Mouse (Mus musculus): ENCODE results near the gene Glipr2. TPM values are rescaled to one million over a fixed set of nuclear protein-coding genes. Genes with fewer than 3 reads are reported as not detected.

Glipr2 gene
- polyA plus RNA-seq, 1 experiment from 2014 or later = 44.3 TPM

DNA sequence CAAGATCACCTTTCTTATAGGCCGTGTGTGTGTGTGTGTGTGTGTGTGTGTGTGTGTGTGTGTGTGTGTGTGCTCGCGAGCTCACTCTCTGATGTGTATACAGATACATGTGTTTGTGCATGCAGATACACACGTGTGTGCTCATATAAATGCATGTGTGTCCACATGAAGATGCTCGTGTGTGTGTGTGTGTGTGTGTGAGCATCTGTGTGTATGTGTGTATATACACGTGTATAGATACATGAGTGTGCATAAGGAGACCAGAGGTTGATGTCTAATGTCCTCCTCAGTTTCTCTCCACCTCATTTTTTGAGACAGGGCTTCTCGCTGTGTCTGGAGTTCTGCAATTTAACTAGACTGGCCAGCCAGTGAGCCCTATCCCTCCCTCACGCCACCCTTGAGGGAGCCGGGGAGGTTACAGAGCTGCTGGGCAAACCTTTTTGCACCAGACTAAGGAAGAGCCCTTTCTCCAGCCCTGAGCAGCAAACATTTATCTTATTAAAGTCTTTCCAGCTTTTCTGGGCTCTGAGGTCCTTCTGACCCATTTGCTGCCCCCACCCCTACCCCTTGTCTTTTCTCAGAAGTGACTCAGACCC is 14.4 kb downstream of the Glipr2 start:
- WGBS = 59% methylated on average over 9 of the region's 9 CpGs
- no peaks in the 10 kb centered on the region for H3K9me3 ChIP-seq (replicated peaks)
- H3K4me3 ChIP-seq = no peak overlapping the region
- H3K9ac ChIP-seq = 0 out of 2 replicates have a peak overlapping the region, but pooled peaks have one; percentile 26
- no peak for ATAC-seq (replicated peaks; ENCODE audit: insufficient number of reproducible peaks, insufficient read depth, low FRiP score, low read depth)
- H3K27me3 ChIP-seq = no peaks in the 10 kb centered on the region
- H3K27ac ChIP-seq = peak overlapping the region; percentile 84
- H3K4me1 ChIP-seq (replicated peaks) = peaks cover 39% of the 10 kb centered on the region
- no peaks in the 10 kb centered on the region for H3K36me3 ChIP-seq
- H3K4me2 ChIP-seq = peak overlapping the region; percentile 50

DNA sequence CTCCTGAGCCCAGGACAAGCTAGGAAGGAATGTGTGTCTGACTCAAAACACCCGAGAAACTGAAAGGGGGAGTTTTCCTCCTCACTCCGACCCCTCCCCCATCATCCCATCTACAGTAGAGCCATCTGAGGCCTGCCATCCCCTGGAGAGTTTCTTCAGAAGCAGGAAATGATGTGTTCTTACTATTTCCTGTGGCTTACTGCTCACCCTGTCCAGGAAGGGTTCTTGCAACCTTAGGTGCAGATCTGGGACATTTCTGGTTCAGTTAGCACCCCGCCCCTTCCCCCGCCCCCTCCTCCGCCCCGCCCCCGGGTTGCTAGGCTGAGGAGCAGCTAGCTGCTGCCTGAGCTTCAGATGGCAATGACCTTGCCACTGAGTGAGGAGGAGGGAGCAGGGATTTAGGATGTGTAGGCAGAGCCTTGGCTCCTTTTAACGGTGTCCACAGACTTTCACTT is 15.0 kb downstream of the Glipr2 start:
- Histone ChIP-seq H3K9ac (0 out of 2 replicates have a peak overlapping the region, but pooled peaks have one; percentile 26), H3K4me3 (no peak overlapping the region), H3K27me3 (no peaks in the 10 kb centered on the region), H3K27ac (peak overlapping the region; percentile 84), H3K9me3 (replicated peaks) (no peaks in the 10 kb centered on the region), H3K4me1 (replicated peaks) (peaks cover 39% of the 10 kb centered on the region), H3K4me2 (peak overlapping the region; percentile 50), H3K36me3 (no peaks in the 10 kb centered on the region)
- ATAC-seq (replicated peaks; ENCODE audit: insufficient number of reproducible peaks, insufficient read depth, low FRiP score, low read depth) = peak; percentile 68
- WGBS = 5% methylated on average over 8 of the region's 8 CpGs

DNA sequence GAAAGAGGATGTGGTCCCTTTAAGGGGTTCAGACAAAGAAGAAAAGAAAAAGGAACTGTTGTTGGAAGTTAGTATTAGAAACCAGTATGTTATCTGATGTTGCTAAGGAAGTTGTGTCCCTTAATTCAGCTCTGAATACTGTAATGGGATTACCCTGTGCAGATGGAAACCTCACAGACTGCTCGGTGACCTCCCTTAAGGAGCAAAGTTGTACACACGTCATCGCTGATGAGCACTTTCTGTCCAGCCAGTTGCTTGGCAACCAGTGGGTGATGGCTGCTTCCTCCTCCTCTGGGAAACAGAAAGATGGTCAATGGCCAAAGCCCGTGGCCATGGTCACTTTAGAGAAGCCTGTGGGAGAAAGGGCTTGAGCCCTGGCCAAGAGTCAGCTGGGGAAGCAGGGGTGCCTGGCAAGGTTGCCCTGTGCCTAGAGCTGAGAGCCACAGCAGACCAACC is 16.4 kb downstream of the Glipr2 start:
- no peaks in the 10 kb centered on the region for H3K27me3 ChIP-seq
- peaks cover 35% of the 10 kb centered on the region for H3K4me1 ChIP-seq (replicated peaks)
- H3K36me3 ChIP-seq = no peaks in the 10 kb centered on the region
- H3K9ac ChIP-seq = no peak overlapping the region
- no peaks in the 10 kb centered on the region for H3K9me3 ChIP-seq (replicated peaks)
- peak overlapping the region; percentile 49 for H3K27ac ChIP-seq
- H3K4me3 ChIP-seq = no peak overlapping the region
- no peak overlapping the region for H3K4me2 ChIP-seq
- no peak for ATAC-seq (replicated peaks; ENCODE audit: insufficient number of reproducible peaks, insufficient read depth, low FRiP score, low read depth)
- WGBS = 38% methylated on average over 4 of the region's 4 CpGs

DNA sequence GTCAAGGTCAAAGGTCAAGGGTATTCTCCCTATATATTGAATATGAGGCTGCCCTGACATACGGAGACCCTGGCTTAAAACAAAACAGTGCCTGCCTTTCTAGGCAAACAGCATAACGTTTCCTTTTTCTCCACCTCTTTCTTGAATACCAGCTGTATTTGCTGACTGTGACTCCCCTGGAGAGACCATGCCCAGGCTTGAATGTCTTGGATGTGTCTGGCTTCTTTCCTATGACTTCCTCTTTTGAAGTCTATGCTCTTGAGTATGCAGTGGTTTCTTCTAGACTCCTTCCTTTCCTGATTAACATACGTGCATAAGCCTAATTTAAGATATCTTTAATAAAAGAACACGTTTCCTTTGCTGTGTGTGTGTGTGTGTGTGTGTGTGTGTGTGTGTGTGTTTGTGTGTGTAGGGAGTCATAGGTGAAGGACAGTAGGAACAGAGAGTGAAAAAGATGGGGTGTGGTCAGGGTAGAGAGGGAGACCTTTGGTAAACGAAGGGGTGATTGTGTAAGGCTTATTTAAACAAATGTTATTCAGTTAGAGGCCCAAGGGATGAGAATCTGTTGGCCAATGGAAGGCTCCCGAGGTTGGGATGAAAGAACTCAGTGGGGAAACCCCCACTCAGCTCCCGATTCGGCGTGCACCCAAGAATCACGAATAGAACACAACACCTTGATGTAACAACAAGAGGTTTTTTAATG is 17.9 kb downstream of the Glipr2 start:
- Histone ChIP-seq H3K4me1 (replicated peaks) (peaks cover 39% of the 10 kb centered on the region), H3K4me2 (no peak overlapping the region), H3K36me3 (no peaks in the 10 kb centered on the region), H3K4me3 (no peak overlapping the region), H3K27me3 (no peaks in the 10 kb centered on the region), H3K27ac (no peak overlapping the region), H3K9ac (no peak overlapping the region), H3K9me3 (replicated peaks) (no peaks in the 10 kb centered on the region)
- ATAC-seq (replicated peaks; ENCODE audit: insufficient number of reproducible peaks, insufficient read depth, low FRiP score, low read depth) = no peak
- 67% methylated on average over 10 of the region's 10 CpGs for WGBS

GRCm38 (mm10) chr4:43976223-43976740 is 19.1 kb downstream of the Glipr2 start:
- Histone ChIP-seq H3K9me3 (replicated peaks) (no peaks in the 10 kb centered on the region), H3K4me3 (no peak overlapping the region), H3K36me3 (no peaks in the 10 kb centered on the region), H3K27ac (no peak overlapping the region), H3K9ac (no peak overlapping the region), H3K27me3 (no peaks in the 10 kb centered on the region), H3K4me2 (no peak overlapping the region), H3K4me1 (replicated peaks) (peaks cover 40% of the 10 kb centered on the region)
- 79% methylated on average over 6 of the region's 6 CpGs for WGBS
- ATAC-seq (replicated peaks; ENCODE audit: insufficient number of reproducible peaks, insufficient read depth, low FRiP score, low read depth) = no peak

- no peak overlapping the region for H3K9ac ChIP-seq
These were observed 21.6 kb downstream of the Glipr2 start for GRCm38 (mm10) chr4:43978521-43979443.

GRCm38 (mm10) chr4:43979746-43980145 is 22.5 kb downstream of the Glipr2 start:
- WGBS = 79% methylated on average over 3 of the region's 3 CpGs
- Histone ChIP-seq H3K36me3 (no peaks in the 10 kb centered on the region), H3K4me1 (replicated peaks) (peaks cover 27% of the 10 kb centered on the region), H3K4me3 (no peak overlapping the region), H3K27ac (0 out of 2 replicates have a peak overlapping the region, but pooled peaks have one; percentile 61), H3K9ac (no peak overlapping the region), H3K4me2 (no peak overlapping the region), H3K27me3 (no peaks in the 10 kb centered on the region), H3K9me3 (replicated peaks) (no peaks in the 10 kb centered on the region)
- no peak for ATAC-seq (replicated peaks; ENCODE audit: insufficient number of reproducible peaks, insufficient read depth, low FRiP score, low read depth)

More at GRCm38 (mm10) chr4:43978521-43979443, 21.6 kb downstream of the Glipr2 start:
- Histone ChIP-seq H3K4me3 (no peak overlapping the region), H3K27me3 (no peaks in the 10 kb centered on the region), H3K9me3 (replicated peaks) (no peaks in the 10 kb centered on the region), H3K4me1 (replicated peaks) (peaks cover 27% of the 10 kb centered on the region), H3K4me2 (peak overlapping the region; percentile 23; the same call in 1 of the 2 replicates), H3K27ac (peak overlapping the region; percentile 61), H3K36me3 (no peaks in the 10 kb centered on the region)
- WGBS = 38% methylated on average over 17 of the region's 17 CpGs
- peak; percentile 40 for ATAC-seq (replicated peaks; ENCODE audit: insufficient number of reproducible peaks, insufficient read depth, low FRiP score, low read depth)

- Histone ChIP-seq H3K27ac (no peak overlapping the region), H3K27me3 (no peaks in the 10 kb centered on the region), H3K4me3 (no peak overlapping the region), H3K36me3 (no peaks in the 10 kb centered on the region), H3K9ac (no peak overlapping the region), H3K9me3 (replicated peaks) (no peaks in the 10 kb centered on the region), H3K4me2 (no peak overlapping the region), H3K4me1 (replicated peaks) (peaks cover 27% of the 10 kb centered on the region)
- no peak for ATAC-seq (replicated peaks; ENCODE audit: insufficient number of reproducible peaks, insufficient read depth, low FRiP score, low read depth)
- 73% methylated on average over 4 of the region's 4 CpGs for WGBS
These were observed 23.0 kb downstream of the Glipr2 start for GRCm38 (mm10) chr4:43980236-43980635.

GRCm38 (mm10) chr4:43980846-43981245 is 23.6 kb downstream of the Glipr2 start:
- H3K4me2 ChIP-seq = no peak overlapping the region
- H3K4me3 ChIP-seq = no peak overlapping the region
- H3K27ac ChIP-seq = no peak overlapping the region
- no peak for ATAC-seq (replicated peaks; ENCODE audit: insufficient number of reproducible peaks, insufficient read depth, low FRiP score, low read depth)
- H3K9me3 ChIP-seq (replicated peaks) = no peaks in the 10 kb centered on the region
- H3K36me3 ChIP-seq = no peaks in the 10 kb centered on the region
- WGBS = 96% methylated on average over 6 of the region's 6 CpGs
- peaks cover 27% of the 10 kb centered on the region for H3K4me1 ChIP-seq (replicated peaks)
- H3K9ac ChIP-seq = no peak overlapping the region
- no peaks in the 10 kb centered on the region for H3K27me3 ChIP-seq

DNA sequence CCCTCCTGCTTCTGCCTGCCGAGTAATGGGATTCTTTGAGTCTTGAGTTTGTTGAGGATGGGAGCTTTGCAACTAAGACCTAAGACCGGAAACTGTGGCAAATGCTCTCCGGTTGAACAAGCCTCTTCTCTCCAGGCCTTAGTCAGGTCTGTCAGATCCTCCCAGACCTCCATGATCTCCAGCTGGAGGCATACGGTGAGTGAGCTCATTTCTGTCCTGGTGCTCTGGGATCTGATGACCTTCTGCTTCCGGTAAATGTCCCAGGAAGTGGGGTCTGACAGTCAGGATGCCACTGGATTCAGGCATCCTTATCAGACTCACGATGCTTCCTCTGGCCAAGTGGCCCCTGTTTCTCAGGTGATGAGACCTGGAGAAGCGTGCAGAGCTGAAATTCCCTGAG is 24.1 kb downstream of the Glipr2 start:
- 79% methylated on average over 7 of the region's 7 CpGs for WGBS
- Histone ChIP-seq H3K4me2 (no peak overlapping the region), H3K27ac (no peak overlapping the region), H3K9ac (no peak overlapping the region), H3K36me3 (no peaks in the 10 kb centered on the region), H3K9me3 (replicated peaks) (no peaks in the 10 kb centered on the region), H3K4me3 (no peak overlapping the region), H3K4me1 (replicated peaks) (peaks cover 27% of the 10 kb centered on the region), H3K27me3 (no peaks in the 10 kb centered on the region)
- ATAC-seq (replicated peaks; ENCODE audit: insufficient number of reproducible peaks, insufficient read depth, low FRiP score, low read depth) = no peak

All from heart, embryonic 15.5 days (tissue).